Mouse (Mus musculus) right cerebral cortex, adult 2 months (tissue): ENCODE measurements at regions not wholly inside any gene's neighbourhood (a gene's known extent, or its start where the extent isn't known, plus 50 kb on each side); places are given as distances from the start of the nearest gene placed in this dataset.

Experiments
- DNase-seq, 2 experiments: peaks; one replicate each; pipeline ENCODE4 v3.0.0; 2021 to 2022; ENCODE audit warnings: low spot score in 2 of 2

- no peak for DNase-seq
Measured at GRCm38 (mm10) chr1:45745136-45745535, 49.8 kb upstream of the Wdr75 start.
